Mouse (Mus musculus) Muller cell, postnatal 12 days (primary cell): ENCODE measurements around the gene Amy1.
"Not testable (repeated sequence)": the region's sequence is repeated elsewhere in the genome, so short reads cannot be mapped to it uniquely, and the experiment has no call there.

Experiments used
- DNase-seq: peaks from one replicate; pipeline ENCODE4 v3.0.0-alpha.2; 2015; ENCODE audit errors: inconsistent ontology term

Gene Amy1

GRCm38 (mm10) chr3:113606599-113606998, at the start of gene Amy1:
Gene Amy1 (minus strand): TSS chr3:113606699.
- DNase-seq = no peak

GRCm38 (mm10) chr3:113654335-113654734, 47.8 kb upstream of the Amy1 start:
- no peak for DNase-seq

GRCm38 (mm10) chr3:113651386-113651785, 44.9 kb upstream of the Amy1 start:
- peak; percentile 34 for DNase-seq

GRCm38 (mm10) chr3:113639545-113639944, 33.0 kb upstream of the Amy1 start:
- DNase-seq = no peak

- DNase-seq = no peak
These were observed 27.7 kb upstream of the Amy1 start for GRCm38 (mm10) chr3:113634220-113634619.

GRCm38 (mm10) chr3:113631611-113632010, 25.1 kb upstream of the Amy1 start:
- DNase-seq = no peak

- DNase-seq = peak; percentile 48
These were observed 24.1 kb upstream of the Amy1 start for GRCm38 (mm10) chr3:113630564-113630963.

- peak; percentile 95 for DNase-seq
These were observed 23.3 kb upstream of the Amy1 start, which contains the start of gene Rnpc3 for GRCm38 (mm10) chr3:113629606-113630359. Gene Rnpc3 (minus strand): TSS chr3:113630149.

GRCm38 (mm10) chr3:113590844-113591243, 15.7 kb downstream of the Amy1 start:
- DNase-seq = peak; percentile 77

GRCm38 (mm10) chr3:113574578-113574977, 31.9 kb downstream of the Amy1 start:
- DNase-seq = no peak

- no peak for DNase-seq
These were observed 32.4 kb downstream of the Amy1 start for GRCm38 (mm10) chr3:113574138-113574537.

- no peak for DNase-seq
These were observed 34.3 kb downstream of the Amy1 start for GRCm38 (mm10) chr3:113572158-113572557.

- DNase-seq = no peak
These were observed 66.8 kb downstream of the Amy1 start for GRCm38 (mm10) chr3:113539692-113540091.

GRCm38 (mm10) chr3:113532328-113532727, 74.2 kb downstream of the Amy1 start, which contains the start of gene Amy2a1:
Gene Amy2a1 (minus strand): TSS chr3:113532428.
- DNase-seq = not testable (repeated sequence)
